Mouse (Mus musculus) intestine, postnatal 0 days (tissue): Measurements from ENCODE around the gene L3mbtl2. TPM values are rescaled to one million over a fixed set of nuclear protein-coding genes. Genes with fewer than 3 reads are reported as not detected.

Experiments
- ATAC-seq: fragments of 200-750 bp; cut with Nextera tagmentation; 2 replicates; pipeline ENCODE4 v1.8.0; 2017; ENCODE audit warnings: mild to moderate bottlenecking, moderate TSS enrichment, moderate library complexity
- H3K27ac ChIP-seq: fragments of 300-500 bp; sonication (generic); 2 replicates; pipeline ENCODE4 v1.5.1; 2014; ENCODE audit warnings: mild to moderate bottlenecking, low read depth, low read length, moderate library complexity
- H3K27me3 ChIP-seq: fragments of 300-500 bp; sonication (generic); replicated peaks from 2 replicates; pipeline ENCODE4 v1.6.1; 2014; ENCODE audit warnings: low read length, mixed read lengths; ENCODE audit not compliant: control insufficient read depth, insufficient read depth
- H3K36me3 ChIP-seq: fragments of 300-500 bp; sonication (generic); 2 replicates; pipeline ENCODE4 v1.6.1; 2014; ENCODE audit warnings: mild to moderate bottlenecking, moderate library complexity; ENCODE audit not compliant: control insufficient read depth, insufficient read depth
- H3K4me1 ChIP-seq: fragments of 300-500 bp; sonication (generic); replicated peaks from 2 replicates; pipeline ENCODE4 v1.6.1; 2014; ENCODE audit warnings: antibody characterized with exemption, low read length, mixed read lengths; ENCODE audit not compliant: control insufficient read depth, insufficient read depth
- H3K4me2 ChIP-seq: fragments of 300-500 bp; sonication (generic); replicated peaks from 2 replicates; pipeline ENCODE4 v1.6.1; 2014; ENCODE audit warnings: low read depth, mild to moderate bottlenecking, moderate library complexity
- H3K4me3 ChIP-seq: fragments of 300-500 bp; sonication (generic); 2 replicates; pipeline ENCODE4 v1.5.1; 2014; ENCODE audit warnings: low read depth, low read length
- H3K9ac ChIP-seq: fragments of 300-500 bp; sonication (generic); 2 replicates; pipeline ENCODE4 v1.6.1; 2014; ENCODE audit warnings: mild to moderate bottlenecking, low read depth, low read length
- H3K9me3 ChIP-seq: fragments of 300-500 bp; sonication (generic); 2 replicates; pipeline ENCODE4 v1.6.1; 2016; ENCODE audit warnings: mixed run types; ENCODE audit not compliant: control insufficient read depth
- CTCF ChIP-seq: sonication (generic); IDR thresholded peaks from 2 replicates; pipeline ENCODE4 v1.5.1; 2016; ENCODE audit warnings: low read depth, mild to moderate bottlenecking, control low read depth, antibody characterized with exemption, moderate library complexity
- WGBS: fragments of 180-500 bp; shearing (Covaris S2); extraction: QIAGEN DNeasy Blood & Tissue Kit; methylation state at CpG from one replicate; pipeline ENCODE4 v1.1.7; 2014; 5-methylcytosine and 5-hydroxymethylcytosine counted together
- polyA plus RNA-seq: library from polyadenylated mRNA; unstranded; fragments of >200 nt; fragmentation: Nextera tagmentation; extraction: Ambion mirVana; gene quantifications from 2 replicates; pipeline ENCODE4 v1.2.1, GENCODE M21; 2015

The L3mbtl2 gene
- polyA plus RNA-seq, 1 experiment from 2014 or later: 8.3 TPM

GRCm38 (mm10) chr15:81702306-81703093 is 38.8 kb downstream of the L3mbtl2 start:
- ATAC-seq: no peak
- Histone ChIP-seq H3K9ac (no peak overlapping the region), H3K9me3 (no peaks in the 10 kb centered on the region), H3K27ac (no peak overlapping the region), H3K36me3 (peaks cover 45% of the 10 kb centered on the region), H3K4me3 (no peak overlapping the region), H3K27me3 (no peaks in the 10 kb centered on the region), H3K4me2 (no peak overlapping the region), H3K4me1 (no peaks in the 10 kb centered on the region)
- TF ChIP-seq CTCF: no peak
- WGBS: 80% methylated on average over 13 of the region's 13 CpGs

GRCm38 (mm10) chr15:81703094-81703489 is 39.4 kb downstream of the L3mbtl2 start:
- Histone ChIP-seq H3K27me3 (no peaks in the 10 kb centered on the region), H3K9me3 (no peaks in the 10 kb centered on the region), H3K4me2 (no peak overlapping the region), H3K27ac (no peak overlapping the region), H3K4me1 (no peaks in the 10 kb centered on the region), H3K36me3 (peaks cover 50% of the 10 kb centered on the region), H3K4me3 (no peak overlapping the region), H3K9ac (no peak overlapping the region)
- 67% methylated on average over 3 of the region's 3 CpGs for WGBS
- ATAC-seq: no peak
- no peak for TF ChIP-seq CTCF

- 91% methylated on average over 11 of the region's 11 CpGs for WGBS
- H3K4me2 ChIP-seq: no peak overlapping the region
- ATAC-seq: no peak
- H3K27me3 ChIP-seq: no peaks in the 10 kb centered on the region
- H3K36me3 ChIP-seq: peaks cover 92% of the 10 kb centered on the region
- TF ChIP-seq CTCF: no peak
- H3K9me3 ChIP-seq: no peaks in the 10 kb centered on the region
- H3K9ac ChIP-seq: no peak overlapping the region
- no peak overlapping the region for H3K4me3 ChIP-seq
- H3K27ac ChIP-seq: no peak overlapping the region
- H3K4me1 ChIP-seq: no peaks in the 10 kb centered on the region
Measured at GRCm38 (mm10) chr15:81708991-81709390, 45.3 kb downstream of the L3mbtl2 start.

DNA sequence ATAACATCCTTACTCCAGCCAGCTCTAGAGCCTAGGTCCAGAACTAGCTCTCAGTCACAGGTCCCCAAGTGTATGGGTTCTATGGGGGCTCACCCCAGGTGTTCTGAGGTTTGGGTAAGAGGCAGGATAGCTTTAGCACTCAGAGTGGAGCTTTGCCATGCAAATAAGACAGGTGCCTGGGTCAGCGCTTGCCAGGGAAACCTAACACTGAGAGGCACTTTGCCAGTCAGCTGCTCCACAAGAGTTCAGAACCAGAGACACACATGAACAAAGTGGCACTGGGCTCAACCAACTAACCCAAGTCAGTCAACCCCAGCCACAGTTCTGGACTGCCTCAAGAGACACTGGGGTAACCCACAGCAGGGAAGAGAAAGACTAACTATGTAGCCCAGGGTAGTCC is 46.0 kb downstream of the L3mbtl2 start:
- Histone ChIP-seq H3K36me3 (peaks cover 86% of the 10 kb centered on the region), H3K27ac (0 out of 2 replicates have a peak overlapping the region, but pooled peaks have one; percentile 3), H3K9ac (no peak overlapping the region), H3K27me3 (no peaks in the 10 kb centered on the region), H3K4me1 (no peaks in the 10 kb centered on the region), H3K4me3 (no peak overlapping the region), H3K4me2 (no peak overlapping the region), H3K9me3 (no peaks in the 10 kb centered on the region)
- WGBS: 100% methylated on average over 1 of the region's 1 CpGs
- TF ChIP-seq CTCF: no peak
- ATAC-seq: no peak; the same call in 1 of the 2 replicates

- H3K27ac ChIP-seq: no peak overlapping the region
- no peak for ATAC-seq
- peaks cover 85% of the 10 kb centered on the region for H3K36me3 ChIP-seq
- H3K4me2 ChIP-seq: no peak overlapping the region
- no peaks in the 10 kb centered on the region for H3K27me3 ChIP-seq
- H3K9me3 ChIP-seq: no peaks in the 10 kb centered on the region
- WGBS: 74% methylated on average over 4 of the region's 4 CpGs
- TF ChIP-seq CTCF: no peak
- no peak overlapping the region for H3K4me3 ChIP-seq
- no peak overlapping the region for H3K9ac ChIP-seq
- H3K4me1 ChIP-seq: no peaks in the 10 kb centered on the region
Measured at GRCm38 (mm10) chr15:81710801-81711200, 47.1 kb downstream of the L3mbtl2 start.

- Histone ChIP-seq H3K4me3 (no peak overlapping the region), H3K36me3 (peaks cover 83% of the 10 kb centered on the region), H3K4me1 (no peaks in the 10 kb centered on the region), H3K9me3 (no peaks in the 10 kb centered on the region), H3K27me3 (no peaks in the 10 kb centered on the region), H3K9ac (no peak overlapping the region), H3K4me2 (no peak overlapping the region), H3K27ac (no peak overlapping the region)
- ATAC-seq: no peak
- TF ChIP-seq CTCF: no peak
- WGBS: 80% methylated on average over 6 of the region's 6 CpGs
Measured at GRCm38 (mm10) chr15:81713742-81714141, 50.1 kb downstream of the L3mbtl2 start.
